Mouse (Mus musculus): ENCODE data around the gene Ankrd63. TPM values are rescaled to one million over a fixed set of nuclear protein-coding genes. Genes with fewer than 3 reads are reported as not detected.
"Not testable (repeated sequence)": the region's sequence is repeated elsewhere in the genome, so short reads cannot be mapped to it uniquely, and the experiment has no call there.

The Ankrd63 gene
- polyA plus RNA-seq, 1 experiment from 2014 or later: not detected

DNA sequence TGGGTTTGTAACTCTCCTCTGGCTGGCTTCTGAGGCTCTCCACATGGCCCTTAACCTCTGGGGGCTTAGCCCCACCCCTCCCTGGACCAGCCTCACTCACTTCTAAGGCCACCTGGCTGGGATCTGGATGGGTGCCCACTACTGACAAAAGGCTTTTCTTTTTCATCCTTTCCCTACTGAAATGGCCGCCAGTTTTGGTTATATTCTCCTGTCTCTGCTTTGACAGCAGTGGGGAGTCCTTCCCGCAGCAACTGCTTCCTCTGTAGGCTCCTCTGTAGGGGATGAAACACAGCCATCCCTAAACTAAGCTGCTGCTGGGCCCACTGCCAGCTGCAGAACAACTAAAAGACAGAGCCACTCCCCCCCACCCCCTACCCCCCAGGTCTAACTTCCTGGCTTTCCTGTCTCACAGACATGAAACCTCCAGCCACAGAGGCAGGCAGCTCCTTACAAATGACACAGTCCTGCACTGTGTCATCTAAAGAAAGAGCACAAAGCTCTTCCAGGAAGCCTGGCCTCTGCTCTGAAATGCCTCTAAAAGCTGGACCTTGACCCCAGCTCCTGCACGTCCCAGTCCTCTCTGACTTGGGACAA is 47.0 kb downstream of the Ankrd63 start:
- ATAC-seq (ENCODE audit: insufficient number of reproducible peaks, insufficient read depth, low FRiP score, low read depth): peak; percentile 43
- no peak overlapping the region for H3K4me2 ChIP-seq (replicated peaks; ENCODE audit: low read depth, low read length)
- peak overlapping the region; percentile 68; the same call in 1 of the 2 replicates for H3K27ac ChIP-seq (ENCODE audit: low read length)
- 21% methylated on average over 3 of the region's 3 CpGs for WGBS
- H3K9me3 ChIP-seq (ENCODE audit: control insufficient read depth, low read depth, low read length): no peaks in the 10 kb centered on the region
- peaks cover 23% of the 10 kb centered on the region for H3K4me1 ChIP-seq (ENCODE audit: control insufficient read depth, insufficient read depth, low read length)
- H3K36me3 ChIP-seq (ENCODE audit: control insufficient read depth, insufficient read depth, low read length): no peaks in the 10 kb centered on the region
- no peak overlapping the region for H3K4me3 ChIP-seq (ENCODE audit: low read depth, low read length)
- no peaks in the 10 kb centered on the region for H3K27me3 ChIP-seq (ENCODE audit: control insufficient read depth, insufficient read depth, low read length)
- no peak overlapping the region for H3K9ac ChIP-seq (replicated peaks; ENCODE audit: low read depth, low read length)

DNA sequence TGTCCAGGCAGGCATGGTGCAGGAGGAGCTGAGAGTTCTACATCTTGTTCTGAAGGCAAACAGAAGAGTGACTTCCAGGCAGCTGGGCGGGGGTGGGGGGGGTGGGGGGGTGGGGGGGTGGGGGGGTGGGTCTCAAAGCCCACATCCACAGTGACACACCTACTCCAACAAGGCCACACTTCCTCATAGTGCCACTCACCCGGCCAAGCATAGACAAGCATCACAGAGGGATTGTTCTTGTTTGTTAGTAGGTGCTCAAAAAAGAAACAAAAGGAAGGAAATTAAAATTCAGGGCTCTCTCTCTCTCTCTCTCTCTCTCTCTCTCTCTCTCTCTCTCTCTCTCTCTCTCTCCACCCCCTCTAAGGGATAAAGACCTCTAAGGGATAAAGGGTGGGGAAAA is 53.1 kb downstream of the Ankrd63 start:
- not testable (repeated sequence) for H3K27ac ChIP-seq (ENCODE audit: low read length); H3K4me1 ChIP-seq (ENCODE audit: control insufficient read depth, insufficient read depth, low read length); H3K9ac ChIP-seq (replicated peaks; ENCODE audit: low read depth, low read length); H3K4me3 ChIP-seq (ENCODE audit: low read depth, low read length); H3K4me2 ChIP-seq (replicated peaks; ENCODE audit: low read depth, low read length); H3K9me3 ChIP-seq (ENCODE audit: control insufficient read depth, low read depth, low read length); ATAC-seq (ENCODE audit: insufficient number of reproducible peaks, insufficient read depth, low FRiP score, low read depth); H3K27me3 ChIP-seq (ENCODE audit: control insufficient read depth, insufficient read depth, low read length); H3K36me3 ChIP-seq (ENCODE audit: control insufficient read depth, insufficient read depth, low read length)
- WGBS: 55% methylated on average over 2 of the region's 2 CpGs

Other genes with a start within 250 kb of the Ankrd63 start
- 221 and 226 TPM in 2 replicates for gene Srp14, start 224.3 kb downstream of the Ankrd63 start, polyA plus RNA-seq (2014; fragmentation: Nextera tagmentation; extraction: Ambion mirVana)
- gene Bmf, start 154.3 kb downstream of the Ankrd63 start, polyA plus RNA-seq (2014; fragmentation: Nextera tagmentation; extraction: Ambion mirVana): 7.7 and 8.2 TPM in 2 replicates
- 80.4 and 81.2 TPM in 2 replicates for gene Bub1b, start 105.8 kb downstream of the Ankrd63 start, polyA plus RNA-seq (2014; fragmentation: Nextera tagmentation; extraction: Ambion mirVana)
- gene Pak6, start 40.7 kb downstream of the Ankrd63 start, polyA plus RNA-seq (2014; fragmentation: Nextera tagmentation; extraction: Ambion mirVana): 3.0 and 3.3 TPM in 2 replicates
- gene Plcb2, start 24.5 kb upstream of the Ankrd63 start, polyA plus RNA-seq (2014; fragmentation: Nextera tagmentation; extraction: Ambion mirVana): 1.3 and 2.0 TPM in 2 replicates
- 33.0 and 33.5 TPM in 2 replicates for gene Inafm2, start 41.8 kb upstream of the Ankrd63 start, polyA plus RNA-seq (2014; fragmentation: Nextera tagmentation; extraction: Ambion mirVana)
- 0.75 and 1.4 TPM in 2 replicates for gene Ccdc9b, start 58.7 kb upstream of the Ankrd63 start, polyA plus RNA-seq (2014; fragmentation: Nextera tagmentation; extraction: Ambion mirVana)
- gene Phgr1, start 68.8 kb upstream of the Ankrd63 start, polyA plus RNA-seq (2014; fragmentation: Nextera tagmentation; extraction: Ambion mirVana): 22.2 and 24.8 TPM in 2 replicates
- 2.1 and 2.8 TPM in 2 replicates for gene Disp2, start 75.8 kb upstream of the Ankrd63 start, polyA plus RNA-seq (2014; fragmentation: Nextera tagmentation; extraction: Ambion mirVana)
- gene Knstrn, start 110.0 kb upstream of the Ankrd63 start, polyA plus RNA-seq (2014; fragmentation: Nextera tagmentation; extraction: Ambion mirVana): 103 and 105 TPM in 2 replicates
- gene Ivd, start 158.0 kb upstream of the Ankrd63 start, polyA plus RNA-seq (2014; fragmentation: Nextera tagmentation; extraction: Ambion mirVana): 55.9 and 57.9 TPM in 2 replicates
- gene Bahd1, start 196.4 kb upstream of the Ankrd63 start, polyA plus RNA-seq (2014; fragmentation: Nextera tagmentation; extraction: Ambion mirVana): 1.8 TPM in 2 replicates
- 37.5 and 38.0 TPM in 2 replicates for gene Chst14, start 222.5 kb upstream of the Ankrd63 start, polyA plus RNA-seq (2014; fragmentation: Nextera tagmentation; extraction: Ambion mirVana)

Data from stomach, embryonic 14.5 days (tissue).